Mouse (Mus musculus): ENCODE measurements at regions not wholly inside any gene's neighbourhood (a gene's known extent, or its start where the extent isn't known, plus 50 kb on each side); places are given as distances from the start of the nearest gene placed in this dataset.

DNA sequence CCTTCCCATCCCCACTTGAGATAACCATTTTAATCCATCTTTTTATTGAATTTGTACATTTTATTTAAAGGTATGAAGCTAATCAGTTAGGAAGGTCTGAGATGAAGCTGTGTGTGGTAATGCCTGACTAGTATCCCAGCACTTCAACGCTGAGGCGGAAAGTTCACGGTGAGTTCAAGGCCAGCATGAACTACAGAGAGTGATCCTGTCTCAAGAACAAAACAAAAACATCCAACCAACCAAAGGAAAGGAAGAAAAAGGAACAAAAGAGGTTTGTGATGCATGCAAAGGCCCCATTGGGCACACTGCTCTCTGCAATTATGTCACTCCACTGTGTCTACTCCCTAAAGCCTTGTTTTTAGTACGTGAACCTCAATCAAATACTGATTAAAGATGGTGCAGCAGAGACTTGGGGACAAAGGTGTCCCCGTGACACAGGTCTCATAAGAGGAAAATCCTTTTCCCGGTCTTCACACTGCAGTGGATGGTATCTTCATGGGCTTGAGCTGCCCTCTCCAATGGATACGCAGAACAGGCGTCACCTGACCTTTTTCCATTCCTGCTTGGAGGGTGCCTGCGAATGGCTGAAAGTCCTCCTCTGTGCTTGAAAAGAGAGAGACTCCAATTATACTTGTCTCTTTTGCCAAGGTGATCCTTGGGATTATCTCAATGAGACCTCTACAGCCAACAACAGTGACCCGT is 108.2 kb downstream of the Gm9376 start:
- 84% methylated on average over 10 of the region's 10 CpGs for WGBS
- no peak overlapping the region for H3K4me2 ChIP-seq
- no peak overlapping the region for H3K27ac ChIP-seq (ENCODE audit: poor library complexity, severe bottlenecking)
- H3K9me3 ChIP-seq (replicated peaks) = no peaks in the 10 kb centered on the region
- no peak overlapping the region for H3K9ac ChIP-seq
- H3K36me3 ChIP-seq = no peaks in the 10 kb centered on the region
- no peak overlapping the region for H3K4me3 ChIP-seq
- no peak for ATAC-seq (ENCODE audit: insufficient number of reproducible peaks, low FRiP score)
- no peaks in the 10 kb centered on the region for H3K4me1 ChIP-seq (replicated peaks)
- H3K27me3 ChIP-seq (replicated peaks) = 0 out of 2 replicates have a peak, but pooled peaks cover 3% of the 10 kb centered on the region

DNA sequence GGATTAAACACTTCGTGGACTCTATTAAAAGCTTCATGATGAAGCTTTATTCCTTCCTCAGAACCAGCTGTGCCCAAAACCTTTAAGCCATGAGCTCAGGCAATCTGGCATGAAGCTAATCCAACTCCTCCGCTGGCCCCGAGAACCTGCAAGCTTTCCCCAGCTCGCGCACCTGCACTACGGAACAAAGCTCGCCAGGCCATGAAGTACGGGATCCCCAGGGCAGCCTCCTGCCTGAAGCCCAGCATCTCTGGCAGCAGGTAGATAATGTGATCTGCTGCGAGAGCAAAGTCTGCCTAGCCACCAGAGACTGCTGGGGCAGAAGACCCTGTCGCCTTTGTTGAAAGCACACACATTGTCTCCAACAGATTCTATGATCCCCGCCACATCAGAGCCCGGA is 108.9 kb downstream of the Gm9376 start:
- 91% methylated on average over 12 of the region's 12 CpGs for WGBS
- Histone ChIP-seq H3K27me3 (replicated peaks) (no peaks in the 10 kb centered on the region), H3K9ac (no peak overlapping the region), H3K27ac (ENCODE audit: poor library complexity, severe bottlenecking) (no peak overlapping the region), H3K4me1 (replicated peaks) (no peaks in the 10 kb centered on the region), H3K4me3 (no peak overlapping the region), H3K4me2 (no peak overlapping the region), H3K36me3 (no peaks in the 10 kb centered on the region), H3K9me3 (replicated peaks) (no peaks in the 10 kb centered on the region)
- ATAC-seq (ENCODE audit: insufficient number of reproducible peaks, low FRiP score) = no peak

DNA sequence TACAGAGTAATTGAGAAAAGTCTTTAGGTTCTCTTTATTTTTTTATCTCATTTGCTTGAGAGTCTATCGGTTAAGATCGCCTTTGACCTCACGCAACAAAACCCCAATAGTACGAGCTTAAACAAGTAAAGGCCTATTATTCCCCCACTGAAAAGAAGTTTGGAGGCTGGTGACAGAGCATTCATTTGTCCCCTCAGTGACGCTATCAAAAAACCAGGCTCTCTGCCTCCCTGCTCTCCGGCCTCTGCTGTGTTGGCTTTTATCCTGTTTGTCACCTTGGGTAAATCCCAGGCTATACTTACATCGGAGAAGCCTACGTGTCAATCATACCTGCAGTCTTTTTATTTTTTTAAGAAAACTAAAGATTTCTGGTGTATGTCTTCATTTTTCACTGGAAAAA is 112.9 kb downstream of the Gm9376 start:
- no peaks in the 10 kb centered on the region for H3K36me3 ChIP-seq
- H3K27me3 ChIP-seq (replicated peaks) = no peaks in the 10 kb centered on the region
- no peak for ATAC-seq (ENCODE audit: insufficient number of reproducible peaks, low FRiP score)
- no peak overlapping the region for H3K4me3 ChIP-seq
- H3K9me3 ChIP-seq (replicated peaks) = no peaks in the 10 kb centered on the region
- WGBS = 75% methylated on average over 8 of the region's 8 CpGs
- no peak overlapping the region for H3K9ac ChIP-seq
- H3K27ac ChIP-seq (ENCODE audit: poor library complexity, severe bottlenecking) = no peak overlapping the region
- H3K4me1 ChIP-seq (replicated peaks) = no peaks in the 10 kb centered on the region
- no peak overlapping the region for H3K4me2 ChIP-seq

DNA sequence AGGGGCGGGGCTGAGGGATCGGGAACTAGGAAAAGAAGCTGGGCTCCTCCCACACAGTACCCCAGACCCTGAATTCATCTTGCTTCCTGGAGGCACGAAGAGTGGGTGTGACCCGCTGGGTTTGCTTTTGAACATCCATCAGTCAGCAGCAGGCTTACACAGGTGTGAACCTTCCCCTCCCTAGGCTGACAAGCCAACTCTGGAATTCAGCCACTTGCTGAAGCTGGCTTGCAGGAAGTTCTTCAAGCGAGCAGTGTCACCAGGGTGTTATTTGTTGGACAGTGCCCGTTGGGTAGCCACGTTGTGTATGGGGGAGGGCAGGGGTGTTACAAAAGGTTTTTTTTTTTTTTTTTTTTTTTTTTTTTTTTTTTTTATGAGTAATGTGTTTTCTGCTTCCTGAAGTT is 118.8 kb downstream of the Gm9376 start:
- 2% methylated on average over 7 of the region's 7 CpGs for WGBS
- H3K36me3 ChIP-seq = no peaks in the 10 kb centered on the region
- peak overlapping the region; percentile 67 for H3K4me2 ChIP-seq
- no peak overlapping the region for H3K9ac ChIP-seq
- H3K4me1 ChIP-seq (replicated peaks) = 0 out of 2 replicates have a peak, but pooled peaks cover 8% of the 10 kb centered on the region
- peak overlapping the region; percentile 35 for H3K4me3 ChIP-seq
- ATAC-seq (ENCODE audit: insufficient number of reproducible peaks, low FRiP score) = 0 out of 2 replicates have a peak, but pooled peaks have one; percentile 36
- H3K9me3 ChIP-seq (replicated peaks) = no peaks in the 10 kb centered on the region
- no peak overlapping the region for H3K27ac ChIP-seq (ENCODE audit: poor library complexity, severe bottlenecking)
- H3K27me3 ChIP-seq (replicated peaks) = no peaks in the 10 kb centered on the region

DNA sequence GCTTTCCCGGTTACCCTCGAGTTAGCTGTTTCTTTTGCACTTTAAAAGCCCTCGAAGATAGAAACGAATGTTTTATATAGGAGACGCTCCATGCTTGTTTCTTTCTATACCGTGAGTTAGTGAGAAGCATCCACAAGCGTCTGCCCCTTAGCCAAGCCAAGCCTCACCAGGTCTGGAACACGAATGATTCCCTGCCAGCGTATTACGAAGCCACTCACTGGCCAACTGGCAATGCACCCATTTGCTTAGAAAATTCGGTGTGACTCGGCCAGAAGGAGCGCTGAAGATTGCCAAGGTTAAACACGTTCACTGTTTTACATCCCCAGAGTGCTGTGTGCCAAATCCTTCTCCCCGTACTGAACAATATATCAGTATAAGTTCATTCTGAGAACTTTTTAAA is 121.3 kb downstream of the Gm9376 start:
- Histone ChIP-seq H3K4me1 (replicated peaks) (0 out of 2 replicates have a peak, but pooled peaks cover 8% of the 10 kb centered on the region), H3K36me3 (no peaks in the 10 kb centered on the region), H3K4me2 (no peak overlapping the region), H3K27ac (ENCODE audit: poor library complexity, severe bottlenecking) (no peak overlapping the region), H3K9me3 (replicated peaks) (no peaks in the 10 kb centered on the region), H3K9ac (no peak overlapping the region), H3K4me3 (no peak overlapping the region), H3K27me3 (replicated peaks) (0 out of 2 replicates have a peak, but pooled peaks cover 3% of the 10 kb centered on the region)
- WGBS = 74% methylated on average over 15 of the region's 15 CpGs
- no peak for ATAC-seq (ENCODE audit: insufficient number of reproducible peaks, low FRiP score)

DNA sequence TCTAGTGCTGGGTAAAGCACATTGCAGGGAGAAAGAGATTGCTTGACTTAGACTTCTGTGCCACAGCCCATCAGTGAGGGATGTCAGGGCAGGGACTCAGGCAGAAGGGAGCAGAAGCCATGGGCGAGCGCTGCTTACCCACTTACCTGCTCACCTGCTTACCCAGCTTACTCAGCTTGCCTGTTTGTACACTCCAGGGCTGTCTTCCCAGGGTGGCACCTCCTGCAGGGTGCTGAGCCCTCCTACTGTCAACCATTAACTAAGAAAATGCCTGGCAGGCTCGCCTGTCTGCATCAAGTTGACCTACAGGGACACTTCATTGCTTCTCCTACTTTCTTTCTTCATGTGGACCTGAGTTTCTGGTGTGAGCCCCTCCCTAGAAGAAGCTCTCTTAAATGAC is 124.0 kb downstream of the Gm9376 start:
- H3K9ac ChIP-seq = no peak overlapping the region
- 46% methylated on average over 3 of the region's 3 CpGs for WGBS

DNA sequence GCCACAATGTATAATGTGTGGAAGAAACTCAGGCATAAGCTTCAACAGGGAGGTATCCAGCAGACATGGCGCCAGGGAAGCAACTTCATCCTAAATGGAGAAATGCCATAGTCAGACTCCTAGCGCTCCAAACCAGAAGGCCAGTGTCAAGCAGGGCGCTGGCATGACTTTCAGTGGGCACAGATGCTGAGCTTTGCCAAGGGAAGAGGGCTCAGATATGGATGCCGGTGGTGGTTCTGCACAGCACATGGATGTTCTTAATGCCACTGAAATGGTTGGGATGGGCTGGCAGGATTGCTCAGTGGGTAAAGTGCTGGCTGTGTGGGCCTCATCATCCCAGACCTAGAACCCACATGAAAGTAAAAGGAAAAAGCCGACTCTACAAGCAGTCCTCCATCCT is 124.8 kb downstream of the Gm9376 start:
- Histone ChIP-seq H3K4me3 (no peak overlapping the region), H3K4me1 (replicated peaks) (peaks cover 13% of the 10 kb centered on the region; the same call in 1 of the 2 replicates), H3K4me2 (no peak overlapping the region), H3K9me3 (replicated peaks) (no peaks in the 10 kb centered on the region), H3K27me3 (replicated peaks) (0 out of 2 replicates have a peak, but pooled peaks cover 3% of the 10 kb centered on the region), H3K9ac (no peak overlapping the region), H3K36me3 (no peaks in the 10 kb centered on the region), H3K27ac (ENCODE audit: poor library complexity, severe bottlenecking) (no peak overlapping the region)
- 90% methylated on average over 5 of the region's 5 CpGs for WGBS
- no peak for ATAC-seq (ENCODE audit: insufficient number of reproducible peaks, low FRiP score)

More for the DNA sequence above, 124.0 kb downstream of the Gm9376 start:
- no peak overlapping the region for H3K4me2 ChIP-seq
- no peak for ATAC-seq (ENCODE audit: insufficient number of reproducible peaks, low FRiP score)
- H3K27ac ChIP-seq (ENCODE audit: poor library complexity, severe bottlenecking) = no peak overlapping the region
- H3K4me1 ChIP-seq (replicated peaks) = peaks cover 17% of the 10 kb centered on the region; the same call in 1 of the 2 replicates
- H3K36me3 ChIP-seq = no peaks in the 10 kb centered on the region
- H3K27me3 ChIP-seq (replicated peaks) = 0 out of 2 replicates have a peak, but pooled peaks cover 3% of the 10 kb centered on the region
- H3K4me3 ChIP-seq = no peak overlapping the region
- no peaks in the 10 kb centered on the region for H3K9me3 ChIP-seq (replicated peaks)

DNA sequence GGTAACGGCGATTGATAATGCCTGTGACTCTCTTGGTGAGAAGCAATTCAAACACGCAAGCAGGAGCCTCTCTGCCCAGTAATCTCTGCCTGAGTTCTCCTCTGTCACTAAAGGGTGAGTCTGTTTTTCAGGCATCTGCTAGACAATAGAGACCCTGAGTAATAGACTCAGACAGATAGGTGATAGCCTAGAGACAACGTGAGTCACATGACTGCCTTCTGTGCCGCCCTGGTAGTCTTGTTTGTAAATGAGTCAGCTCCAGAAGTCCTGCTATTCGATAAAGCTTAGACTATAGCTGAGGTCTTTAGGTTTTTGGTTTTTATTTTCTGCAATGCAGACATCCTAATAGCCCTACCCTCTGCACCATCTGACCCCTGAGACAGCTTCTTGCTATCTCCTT is 126.9 kb downstream of the Gm9376 start:
- Histone ChIP-seq H3K27ac (ENCODE audit: poor library complexity, severe bottlenecking) (no peak overlapping the region), H3K4me2 (no peak overlapping the region), H3K4me1 (replicated peaks) (peaks cover 13% of the 10 kb centered on the region; the same call in 1 of the 2 replicates), H3K9me3 (replicated peaks) (no peaks in the 10 kb centered on the region), H3K27me3 (replicated peaks) (0 out of 2 replicates have a peak, but pooled peaks cover 3% of the 10 kb centered on the region), H3K9ac (no peak overlapping the region), H3K4me3 (no peak overlapping the region), H3K36me3 (no peaks in the 10 kb centered on the region)
- no peak for ATAC-seq (ENCODE audit: insufficient number of reproducible peaks, low FRiP score)
- 47% methylated on average over 6 of the region's 6 CpGs for WGBS

DNA sequence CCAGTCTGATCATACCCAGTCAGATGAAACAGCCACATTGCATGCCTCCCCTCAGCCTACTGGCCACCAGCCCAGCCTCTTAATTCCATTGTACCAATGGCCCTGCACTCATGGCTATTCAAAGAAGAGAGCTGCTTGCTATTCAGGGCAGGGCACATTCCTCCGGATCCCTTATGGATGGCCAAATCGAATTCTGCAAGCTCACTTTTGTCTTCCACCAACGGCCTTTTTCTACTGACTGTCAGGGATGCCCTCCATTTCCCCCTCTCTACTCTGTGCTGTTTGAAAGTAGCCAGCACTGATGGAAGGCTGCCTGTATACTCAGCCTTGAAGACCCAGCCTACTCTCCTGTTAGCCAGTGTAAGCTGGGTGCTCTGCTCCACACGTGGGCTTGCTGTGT is 147.5 kb downstream of the Gm9376 start:
- no peak for ATAC-seq (ENCODE audit: insufficient number of reproducible peaks, low FRiP score)

DNA sequence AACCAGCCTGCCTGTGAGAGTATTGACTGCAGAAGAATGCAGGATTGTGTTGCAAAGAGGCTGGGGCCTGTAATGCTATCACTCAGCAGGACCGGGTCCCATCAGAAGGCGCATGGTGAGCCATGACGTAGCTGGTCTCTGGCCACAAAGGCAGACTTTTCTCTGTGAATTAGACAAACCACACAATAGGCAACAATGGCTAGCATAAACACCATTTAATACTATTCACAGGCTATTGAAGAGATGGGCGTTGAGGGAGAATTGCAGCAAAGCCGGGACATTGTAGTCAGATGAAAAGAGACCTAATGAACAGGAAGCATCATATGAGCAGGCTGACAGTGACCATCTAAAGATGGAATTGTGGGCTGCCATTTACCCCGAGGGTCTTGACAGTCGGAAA is 149.4 kb downstream of the Gm9376 start:
- peaks cover 24% of the 10 kb centered on the region for H3K27me3 ChIP-seq (replicated peaks)
- WGBS = 66% methylated on average over 7 of the region's 7 CpGs

More for the DNA sequence above, 147.5 kb downstream of the Gm9376 start:
- H3K9me3 ChIP-seq (replicated peaks) = peaks cover 9% of the 10 kb centered on the region; the same call in 1 of the 2 replicates
- no peaks in the 10 kb centered on the region for H3K4me1 ChIP-seq (replicated peaks)
- H3K27ac ChIP-seq (ENCODE audit: poor library complexity, severe bottlenecking) = no peak overlapping the region
- H3K4me3 ChIP-seq = no peak overlapping the region
- no peak overlapping the region for H3K9ac ChIP-seq
- H3K4me2 ChIP-seq = no peak overlapping the region
- H3K36me3 ChIP-seq = no peaks in the 10 kb centered on the region
- peaks cover 24% of the 10 kb centered on the region for H3K27me3 ChIP-seq (replicated peaks)
- WGBS = 68% methylated on average over 4 of the region's 4 CpGs

DNA sequence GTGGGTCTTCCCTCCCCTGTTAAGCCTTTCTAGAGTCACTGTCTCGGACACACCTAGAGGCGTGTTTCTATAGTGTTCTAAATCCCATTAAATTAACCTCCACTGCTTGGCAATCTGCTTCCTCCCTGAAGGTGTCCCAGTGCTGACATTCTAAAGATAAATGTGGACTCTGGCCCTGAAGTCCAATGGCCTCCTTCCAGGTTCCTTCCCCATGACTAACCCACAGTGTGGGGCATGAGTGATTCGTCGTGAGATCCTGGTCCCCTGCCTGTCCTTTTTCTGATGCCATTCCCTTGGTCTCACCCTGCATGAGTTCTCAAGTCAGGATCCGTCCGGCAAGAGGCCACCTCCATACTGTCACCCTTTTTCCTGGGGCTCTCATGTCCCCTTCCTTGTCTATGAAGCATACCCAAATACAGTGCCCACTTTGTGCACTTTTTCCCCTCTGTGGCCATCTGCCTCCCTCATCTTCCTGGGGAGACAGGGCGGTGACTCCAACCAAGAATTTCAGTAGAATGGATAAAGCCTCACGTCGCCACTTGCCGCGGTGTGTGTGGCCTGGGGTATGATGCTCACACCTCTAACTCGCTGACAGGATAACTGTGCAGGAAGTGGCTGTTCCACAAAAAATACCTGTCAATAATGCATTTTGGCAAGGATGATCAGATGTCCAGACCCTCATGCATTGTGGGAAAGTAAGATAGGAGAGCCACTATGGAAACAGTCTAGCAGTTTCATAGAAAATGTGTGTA is 152.9 kb downstream of the Gm9376 start:
- Histone ChIP-seq H3K36me3 (no peaks in the 10 kb centered on the region), H3K27me3 (replicated peaks) (peaks cover 16% of the 10 kb centered on the region), H3K9ac (no peak overlapping the region), H3K9me3 (replicated peaks) (peaks cover 21% of the 10 kb centered on the region; the same call in 1 of the 2 replicates), H3K4me3 (no peak overlapping the region), H3K4me2 (no peak overlapping the region), H3K4me1 (replicated peaks) (peaks cover 9% of the 10 kb centered on the region), H3K27ac (ENCODE audit: poor library complexity, severe bottlenecking) (no peak overlapping the region)
- 73% methylated on average over 12 of the region's 12 CpGs for WGBS
- no peak for ATAC-seq (ENCODE audit: insufficient number of reproducible peaks, low FRiP score)

More for the DNA sequence above, 149.4 kb downstream of the Gm9376 start:
- Histone ChIP-seq H3K4me2 (no peak overlapping the region), H3K4me1 (replicated peaks) (no peaks in the 10 kb centered on the region), H3K4me3 (no peak overlapping the region), H3K9me3 (replicated peaks) (peaks cover 21% of the 10 kb centered on the region; the same call in 1 of the 2 replicates), H3K27ac (ENCODE audit: poor library complexity, severe bottlenecking) (no peak overlapping the region), H3K9ac (no peak overlapping the region), H3K36me3 (no peaks in the 10 kb centered on the region)
- ATAC-seq (ENCODE audit: insufficient number of reproducible peaks, low FRiP score) = no peak
